Mouse (Mus musculus) lung, postnatal 0 days (tissue): ENCODE results near the gene Cyp2c38. TPM values are rescaled to one million over a fixed set of nuclear protein-coding genes. Genes with fewer than 3 reads are reported as not detected.
"Not testable (repeated sequence)": the region's sequence is repeated elsewhere in the genome, so short reads cannot be mapped to it uniquely, and the experiment has no call there.

ENCODE experiments used
- ATAC-seq: fragments of 200-750 bp; cut with Nextera tagmentation; 2 replicates; pipeline ENCODE4 v1.8.0; 2017; ENCODE audit warnings: moderate library complexity
- DNase-seq: peaks from one replicate; pipeline ENCODE4 v3.0.0-alpha.2; 2016; ENCODE audit warnings: low spot score
- H3K27ac ChIP-seq: fragments of 300-500 bp; sonication (generic); 2 replicates; pipeline ENCODE4 v1.5.1; 2014; ENCODE audit warnings: antibody characterized with exemption, mild to moderate bottlenecking, low read length, mixed read lengths
- H3K27me3 ChIP-seq: fragments of 300-500 bp; sonication (generic); replicated peaks from 2 replicates; pipeline ENCODE4 v1.6.1; 2014; ENCODE audit warnings: low read length, mixed read lengths; ENCODE audit not compliant: insufficient read depth
- H3K36me3 ChIP-seq: fragments of 300-500 bp; sonication (generic); 2 replicates; pipeline ENCODE4 v1.6.1; 2014; ENCODE audit warnings: low read length, mixed read lengths; ENCODE audit not compliant: insufficient read depth
- H3K4me1 ChIP-seq: fragments of 300-500 bp; sonication (generic); 2 replicates; pipeline ENCODE4 v1.6.1; 2014; ENCODE audit warnings: antibody characterized with exemption, low read depth, low read length, mixed read lengths; ENCODE audit not compliant: insufficient read depth
- H3K4me2 ChIP-seq: fragments of 300-500 bp; sonication (generic); replicated peaks from 2 replicates; pipeline ENCODE4 v1.6.1; 2014; ENCODE audit warnings: low read depth, mild to moderate bottlenecking, low read length, moderate library complexity, mixed read lengths
- H3K4me3 ChIP-seq: fragments of 300-500 bp; sonication (generic); 2 replicates; pipeline ENCODE4 v1.5.1; 2014; ENCODE audit warnings: low read depth, low read length
- H3K9ac ChIP-seq: fragments of 300-500 bp; sonication (generic); replicated peaks from 2 replicates; pipeline ENCODE4 v1.6.1; 2014; ENCODE audit warnings: low read depth, mild to moderate bottlenecking
- H3K9me3 ChIP-seq: fragments of 300-500 bp; sonication (generic); 2 replicates; pipeline ENCODE4 v1.6.1; 2016; ENCODE audit warnings: low read length, mixed read lengths
- CTCF ChIP-seq: IDR thresholded peaks from 2 replicates; pipeline ENCODE4 v1.5.1; 2016; ENCODE audit warnings: antibody characterized with exemption, mild to moderate bottlenecking
- EP300 ChIP-seq: IDR thresholded peaks from 2 replicates; pipeline ENCODE4 v1.6.1; 2016; ENCODE audit warnings: antibody characterized with exemption, mild to moderate bottlenecking, control low read depth
- WGBS: fragments of 180-500 bp; shearing (Covaris S2); extraction: QIAGEN DNeasy Blood & Tissue Kit; methylation state at CpG from one replicate; pipeline ENCODE4 v1.1.7; 2014; 5-methylcytosine and 5-hydroxymethylcytosine counted together
- polyA plus RNA-seq: library from polyadenylated mRNA; unstranded; fragments of >200 nt; fragmentation: Nextera tagmentation; extraction: Ambion mirVana; gene quantifications from 2 replicates; pipeline ENCODE4 v1.2.1, GENCODE M21; 2015

Cyp2c38 gene
- not detected in 2 replicates for polyA plus RNA-seq

DNA sequence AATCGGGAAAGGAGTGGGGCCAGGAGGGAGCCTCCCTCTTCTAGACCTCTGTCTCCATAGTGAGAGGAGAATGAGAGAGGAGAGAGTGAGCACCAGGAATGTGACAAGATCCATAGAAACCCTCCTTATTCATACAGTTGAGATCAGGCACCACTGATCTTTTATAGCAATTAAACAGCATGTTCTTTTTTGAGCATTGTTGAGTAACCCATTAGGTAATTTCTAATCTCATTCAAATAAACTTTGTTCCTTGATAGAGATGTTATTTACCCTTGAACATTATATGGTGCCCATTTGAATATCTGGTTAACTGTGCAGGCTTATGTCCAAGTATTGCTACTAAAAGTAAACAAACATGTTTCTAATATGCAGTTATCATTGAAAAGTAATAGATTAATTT lies at the start of gene Cyp2c38:
Cyp2c38 (minus strand) TSS at position 135 of the 400 bp plus-strand sequence.
- no peaks in the 10 kb centered on the region for H3K4me1 ChIP-seq
- 62% methylated on average over 1 of the region's 1 CpGs for WGBS
- no peak within 1 kb of the TSS for H3K27ac ChIP-seq
- H3K27me3 ChIP-seq, result no peaks in the 10 kb centered on the region
- no peaks in the 10 kb centered on the region for H3K9me3 ChIP-seq
- H3K4me3 ChIP-seq, result no peak within 1 kb of the TSS
- ATAC-seq (no peak), DNase-seq (no peak)
- TF ChIP-seq CTCF (no peak), EP300 (no peak)
- no peak within 1 kb of the TSS for H3K4me2 ChIP-seq
- H3K36me3 ChIP-seq, result no peaks in the 10 kb centered on the region
- H3K9ac ChIP-seq, result no peak within 1 kb of the TSS

GRCm38 (mm10) chr19:39510534-39510933 lies 47.7 kb upstream of the Cyp2c38 start, which contains the start of gene Cyp2c39:
Cyp2c39 (plus strand) TSS chr19:39510862.
- Histone ChIP-seq H3K36me3 (no peaks in the 10 kb centered on the region), H3K9me3 (no peaks in the 10 kb centered on the region), H3K9ac (no peak within 1 kb of the TSS), H3K4me2 (no peak within 1 kb of the TSS), H3K4me1 (no peaks in the 10 kb centered on the region), H3K27me3 (no peaks in the 10 kb centered on the region), H3K4me3 (no peak within 1 kb of the TSS), H3K27ac (no peak within 1 kb of the TSS)
- WGBS, result 68% methylated on average over 4 of the region's 4 CpGs
- DNase-seq (no peak), ATAC-seq (no peak)
- TF ChIP-seq CTCF (no peak), EP300 (no peak)

DNA sequence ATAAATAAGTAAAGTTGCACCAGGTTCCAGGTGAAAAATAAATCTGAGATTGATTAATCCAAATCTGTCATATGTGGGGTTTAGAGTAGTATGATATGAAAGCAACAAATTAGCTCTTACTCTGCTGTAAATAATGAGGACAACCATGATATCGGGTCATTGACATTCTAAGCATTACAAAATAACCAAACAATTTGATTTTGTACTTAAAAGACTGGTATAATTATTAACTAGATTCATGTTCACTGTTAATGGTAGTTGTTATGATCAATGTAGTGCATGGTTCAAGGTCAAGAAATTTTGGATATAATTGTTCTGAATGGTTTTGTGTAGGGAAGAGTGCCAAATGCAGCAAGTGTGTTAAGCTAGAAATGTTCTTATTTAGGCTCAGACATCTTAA lies 46.7 kb upstream of the Cyp2c38 start:
- H3K27me3 ChIP-seq, result no peaks in the 10 kb centered on the region
- no peak overlapping the region for H3K4me3 ChIP-seq
- H3K27ac ChIP-seq, result no peak overlapping the region
- no peaks in the 10 kb centered on the region for H3K9me3 ChIP-seq
- TF ChIP-seq CTCF (no peak), EP300 (no peak)
- H3K9ac ChIP-seq, result no peak overlapping the region
- no peaks in the 10 kb centered on the region for H3K36me3 ChIP-seq
- DNase-seq (no peak), ATAC-seq (no peak)
- WGBS, result 58% methylated on average over 1 of the region's 1 CpGs
- no peaks in the 10 kb centered on the region for H3K4me1 ChIP-seq
- no peak overlapping the region for H3K4me2 ChIP-seq

- no peak overlapping the region for H3K4me3 ChIP-seq
- no peak for DNase-seq
- TF ChIP-seq CTCF (no peak), EP300 (no peak)
- H3K4me2 ChIP-seq, result no peak overlapping the region
- no peaks in the 10 kb centered on the region for H3K4me1 ChIP-seq
- H3K9me3 ChIP-seq, result no peaks in the 10 kb centered on the region
- H3K27me3 ChIP-seq, result no peaks in the 10 kb centered on the region
- no peaks in the 10 kb centered on the region for H3K36me3 ChIP-seq
- ATAC-seq, result no peak
- no peak overlapping the region for H3K27ac ChIP-seq
- H3K9ac ChIP-seq, result no peak overlapping the region
Observed at GRCm38 (mm10) chr19:39506341-39506740, 43.5 kb upstream of the Cyp2c38 start.

- not testable (repeated sequence) for H3K9ac ChIP-seq, H3K27ac ChIP-seq, H3K36me3 ChIP-seq, H3K27me3 ChIP-seq, H3K9me3 ChIP-seq, DNase-seq, H3K4me2 ChIP-seq, H3K4me1 ChIP-seq, ATAC-seq, H3K4me3 ChIP-seq
- 86% methylated on average over 1 of the region's 1 CpGs for WGBS
Observed at GRCm38 (mm10) chr19:39483961-39484360, 21.1 kb upstream of the Cyp2c38 start.

- H3K4me3 ChIP-seq, result no peak overlapping the region
- no peaks in the 10 kb centered on the region for H3K9me3 ChIP-seq
- H3K36me3 ChIP-seq, result no peaks in the 10 kb centered on the region
- H3K4me1 ChIP-seq, result no peaks in the 10 kb centered on the region
- H3K27ac ChIP-seq, result no peak overlapping the region
- DNase-seq, result no peak
- no peak overlapping the region for H3K9ac ChIP-seq
- no peaks in the 10 kb centered on the region for H3K27me3 ChIP-seq
- no peak for ATAC-seq
- TF ChIP-seq EP300, result no peak
- no peak for TF ChIP-seq CTCF
- no peak overlapping the region for H3K4me2 ChIP-seq
Observed at GRCm38 (mm10) chr19:39463923-39464322, 1.0 kb upstream of the Cyp2c38 start.

Other genes with a start within 250 kb of the Cyp2c38 start
- gene Cyp2c29, start 193.7 kb downstream of the Cyp2c38 start, polyA plus RNA-seq, result not detected in 2 replicates
- gene Cyp2c39, start 47.8 kb upstream of the Cyp2c38 start, polyA plus RNA-seq, result not detected in 2 replicates
- not detected in 2 replicates for gene Cyp2c67, start 186.0 kb upstream of the Cyp2c38 start, polyA plus RNA-seq